Mouse (Mus musculus): ENCODE data around the gene Atg13.

- TF ChIP-seq POLR2A (IDR thresholded peaks at IDR 0.05; ENCODE audit: borderline replicate concordance, low read depth, low read length), result no peak
- TF ChIP-seq CTCF (IDR thresholded peaks at IDR 0.05; ENCODE audit: low read depth, low read length), result no peak
Observed at GRCm38 (mm10) chr2:91659657-91660056, 50.7 kb downstream of the Atg13 start.
